ENCODE assay signal across 9 mouse cellular contexts in genomic region chr5:77267441-77267840, GRCm38 (mm10). TPM values are rescaled to one million over a fixed set of nuclear protein-coding genes. Genes with fewer than 3 reads are reported as not detected.
A peak's percentile ranks its signal among the peaks of the same experiment; 100 is the strongest.
DNase-seq lines count a peak whose midpoint lies in the region; ATAC-seq and TF ChIP-seq lines count a peak whose summit lies in the region.
"Had no signal": no experiment of that assay in that cellular context is flagged by ENCODE, and none has a peak within 500 bp of the region (broad histone marks: within the 10 kb centered on the region; RNA-seq: fewer than 3 reads in every experiment).

No protein-coding gene starts in this region.

- no peak for TF ChIP-seq EP300 in heart, postnatal 0 days (IDR thresholded peaks at IDR 0.05; ENCODE audit: low read depth)

- ATAC-seq in heart, postnatal 0 days (ENCODE audit: insufficient read depth, low read depth): no peak
- no peak for ATAC-seq in embryonic facial prominence, embryonic 12.5 days (ENCODE audit: insufficient number of reproducible peaks, insufficient read depth, low FRiP score, low TSS enrichment)
- no peak for ATAC-seq in intestine, embryonic 14.5 days (replicated peaks; ENCODE audit: low FRiP score, low TSS enrichment, low read depth)
- ATAC-seq in midbrain, embryonic 15.5 days (replicated peaks): no peak

- H3K9ac ChIP-seq in heart, postnatal 0 days (replicated peaks; ENCODE audit: low read depth, low read length): no peak overlapping the region
- peak overlapping the region; percentile 97 for H3K9ac ChIP-seq in embryonic facial prominence, embryonic 12.5 days
- H3K9ac ChIP-seq in intestine, embryonic 14.5 days (ENCODE audit: low read length): peak overlapping the region; percentile 91
- H3K9ac ChIP-seq in midbrain, embryonic 15.5 days: no peak overlapping the region

- DNase-seq in heart, postnatal 0 days (ENCODE audit: low spot score): no peak
- no peak for DNase-seq in heart, postnatal 14 days
- no peak for DNase-seq in intestine, embryonic 14.5 days (ENCODE audit: low spot score)
- DNase-seq in layer of hippocampus, postnatal 14 days (ENCODE audit: low spot score in 2 of 2): no peak
- no peak for DNase-seq in thymus, postnatal 10 days (ENCODE audit: low spot score in 2 of 2)
- no peak for DNase-seq in c-Kit-positive CD71-positive TER-119-positive erythroid progenitor cells, embryonic 14.5 days (ENCODE audit: low spot score)

- no peak for TF ChIP-seq CTCF in heart, postnatal 0 days (IDR thresholded peaks at IDR 0.05; ENCODE audit: low read depth)

- 67% methylated on average over 4 of the region's 4 CpGs for WGBS in heart, postnatal 0 days
- 72% methylated on average over 4 of the region's 4 CpGs for WGBS in embryonic facial prominence, embryonic 12.5 days
- WGBS in intestine, embryonic 14.5 days: 68% methylated on average over 4 of the region's 4 CpGs
- WGBS in midbrain, embryonic 15.5 days: 78% methylated on average over 4 of the region's 4 CpGs

- no peaks in the 10 kb centered on the region for H3K27me3 ChIP-seq in heart, postnatal 0 days (ENCODE audit: control insufficient read depth, insufficient read depth, low read length)
- H3K27me3 ChIP-seq in embryonic facial prominence, embryonic 12.5 days: no peaks in the 10 kb centered on the region
- H3K27me3 ChIP-seq in intestine, embryonic 14.5 days (replicated peaks; ENCODE audit: control insufficient read depth, insufficient read depth, low read length): no peaks in the 10 kb centered on the region
- H3K27me3 ChIP-seq in midbrain, embryonic 15.5 days (replicated peaks): no peaks in the 10 kb centered on the region; the same call in none of the 2 replicates

- H3K9me3 ChIP-seq in heart, postnatal 0 days (replicated peaks; ENCODE audit: control insufficient read depth, low read length): no peaks in the 10 kb centered on the region
- no peaks in the 10 kb centered on the region for H3K9me3 ChIP-seq in embryonic facial prominence, embryonic 12.5 days
- H3K9me3 ChIP-seq in intestine, embryonic 14.5 days (ENCODE audit: control insufficient read depth, low read length): no peaks in the 10 kb centered on the region
- H3K9me3 ChIP-seq in midbrain, embryonic 15.5 days: no peaks in the 10 kb centered on the region

- peak overlapping the region; percentile 81 for H3K4me2 ChIP-seq in heart, postnatal 0 days (ENCODE audit: low read depth, low read length)
- H3K4me2 ChIP-seq in embryonic facial prominence, embryonic 12.5 days (replicated peaks): peak overlapping the region; percentile 59
- peak overlapping the region; percentile 52 for H3K4me2 ChIP-seq in intestine, embryonic 14.5 days (ENCODE audit: low read length)
- H3K4me2 ChIP-seq in midbrain, embryonic 15.5 days: peak overlapping the region; percentile 67

- no peak overlapping the region; the same call in 1 of the 2 replicates for H3K27ac ChIP-seq in heart, postnatal 0 days (ENCODE audit: low read depth)
- no peak overlapping the region for H3K27ac ChIP-seq in embryonic facial prominence, embryonic 12.5 days
- no peak overlapping the region for H3K27ac ChIP-seq in intestine, embryonic 14.5 days (ENCODE audit: low read depth)
- H3K27ac ChIP-seq in midbrain, embryonic 15.5 days: no peak overlapping the region

- peak overlapping the region; percentile 97 for H3K4me3 ChIP-seq in heart, postnatal 0 days (ENCODE audit: low read depth, low read length)
- peak overlapping the region; percentile 94 for H3K4me3 ChIP-seq in embryonic facial prominence, embryonic 12.5 days
- peak overlapping the region; percentile 84 for H3K4me3 ChIP-seq in intestine, embryonic 14.5 days (ENCODE audit: low read depth, low read length)
- H3K4me3 ChIP-seq in midbrain, embryonic 15.5 days: peak overlapping the region; percentile 82

- peaks cover 16% of the 10 kb centered on the region for H3K4me1 ChIP-seq in heart, postnatal 0 days (ENCODE audit: control insufficient read depth, insufficient read depth)
- peaks cover 26% of the 10 kb centered on the region for H3K4me1 ChIP-seq in embryonic facial prominence, embryonic 12.5 days
- H3K4me1 ChIP-seq in intestine, embryonic 14.5 days (replicated peaks; ENCODE audit: control insufficient read depth, insufficient read depth, low read length): peaks cover 3% of the 10 kb centered on the region; the same call in 1 of the 2 replicates
- H3K4me1 ChIP-seq in midbrain, embryonic 15.5 days: peaks cover 12% of the 10 kb centered on the region

- H3K36me3 ChIP-seq in heart, postnatal 0 days (replicated peaks; ENCODE audit: control insufficient read depth, insufficient read depth, low read length): peaks cover 20% of the 10 kb centered on the region
- H3K36me3 ChIP-seq in embryonic facial prominence, embryonic 12.5 days: peaks cover 42% of the 10 kb centered on the region
- H3K36me3 ChIP-seq in intestine, embryonic 14.5 days (ENCODE audit: control insufficient read depth, insufficient read depth, low read length): peaks cover 42% of the 10 kb centered on the region
- H3K36me3 ChIP-seq in midbrain, embryonic 15.5 days (replicated peaks): no peaks in the 10 kb centered on the region

- intact Hi-C loops in heart, postnatal 14 days (cut with DNase I): no loop called here

RNA-seq across cellular contexts. Expression of gene Rest, which starts 2.1 kb away (rescaled TPM):
- 20.3 and 23.7 TPM in 2 replicates for total RNA-seq in heart, postnatal 0 days (2014; rRNA removed; ENCODE audit: low replicate concordance)
- 14.7 and 14.9 TPM in 2 replicates for polyA plus RNA-seq in heart, postnatal 0 days (2015; fragmentation: Nextera tagmentation; extraction: Ambion mirVana)
- 10 to 100 TPM; 17.4 to 18.1 TPM for total RNA-seq in heart, postnatal 14 days (2021)
- 56.5 and 59.7 TPM in 2 replicates for polyA plus RNA-seq in embryonic facial prominence, embryonic 12.5 days (2016; fragmentation: Nextera tagmentation; extraction: Ambion mirVana)
- polyA plus RNA-seq in intestine, embryonic 14.5 days (2014; fragmentation: Nextera tagmentation; extraction: Ambion mirVana): 33.6 and 35.7 TPM in 2 replicates
- polyA plus RNA-seq in midbrain, embryonic 15.5 days (2015; fragmentation: Nextera tagmentation; extraction: Ambion mirVana): 6.4 and 6.7 TPM in 2 replicates
- total RNA-seq in layer of hippocampus, postnatal 14 days (2021): 1 to 10 TPM; 5.2 to 5.5 TPM

RNA-seq across cellular contexts. Expression of gene Noa1, which starts 42.4 kb away (rescaled TPM):
- total RNA-seq in heart, postnatal 0 days (2014; rRNA removed; ENCODE audit: low replicate concordance): 9.0 and 11.2 TPM in 2 replicates
- 15.6 and 16.1 TPM in 2 replicates for polyA plus RNA-seq in heart, postnatal 0 days (2015; fragmentation: Nextera tagmentation; extraction: Ambion mirVana)
- 10 to 100 TPM; 18.0 to 21.0 TPM for total RNA-seq in heart, postnatal 14 days (2021)
- polyA plus RNA-seq in embryonic facial prominence, embryonic 12.5 days (2016; fragmentation: Nextera tagmentation; extraction: Ambion mirVana): 32.7 and 33.8 TPM in 2 replicates
- polyA plus RNA-seq in intestine, embryonic 14.5 days (2014; fragmentation: Nextera tagmentation; extraction: Ambion mirVana): 30.3 and 30.4 TPM in 2 replicates
- 36.1 and 37.5 TPM in 2 replicates for polyA plus RNA-seq in midbrain, embryonic 15.5 days (2015; fragmentation: Nextera tagmentation; extraction: Ambion mirVana)
- total RNA-seq in layer of hippocampus, postnatal 14 days (2021): 10 to 100 TPM; 24.2 to 24.8 TPM

RNA-seq across cellular contexts. Expression of gene Polr2b, which starts 42.5 kb away (rescaled TPM):
- total RNA-seq in heart, postnatal 0 days (2014; rRNA removed; ENCODE audit: low replicate concordance): 21.8 and 32.0 TPM in 2 replicates
- 24.0 and 26.4 TPM in 2 replicates for polyA plus RNA-seq in heart, postnatal 0 days (2015; fragmentation: Nextera tagmentation; extraction: Ambion mirVana)
- 10 to 100 TPM; 31.5 to 31.8 TPM for total RNA-seq in heart, postnatal 14 days (2021)
- polyA plus RNA-seq in embryonic facial prominence, embryonic 12.5 days (2016; fragmentation: Nextera tagmentation; extraction: Ambion mirVana): 76.4 and 78.9 TPM in 2 replicates
- polyA plus RNA-seq in intestine, embryonic 14.5 days (2014; fragmentation: Nextera tagmentation; extraction: Ambion mirVana): 59.8 and 67.5 TPM in 2 replicates
- 63.8 and 65.2 TPM in 2 replicates for polyA plus RNA-seq in midbrain, embryonic 15.5 days (2015; fragmentation: Nextera tagmentation; extraction: Ambion mirVana)
- 10 to 100 TPM; 48.1 to 48.7 TPM for total RNA-seq in layer of hippocampus, postnatal 14 days (2021)

RNA-seq across cellular contexts. Expression of gene Spink2, which starts 56.2 kb away (rescaled TPM):
- 22.6 TPM in 1 of 2 replicates, not detected in the other for total RNA-seq in heart, postnatal 0 days (2014; rRNA removed; ENCODE audit: low replicate concordance)
- polyA plus RNA-seq in heart, postnatal 0 days (2015; fragmentation: Nextera tagmentation; extraction: Ambion mirVana): 1.5 and 2.1 TPM in 2 replicates
- total RNA-seq in heart, postnatal 14 days (2021): under 1 TPM in 1 of 2 experiments, not detected in 1; 0.37 TPM
- polyA plus RNA-seq in embryonic facial prominence, embryonic 12.5 days (2016; fragmentation: Nextera tagmentation; extraction: Ambion mirVana): 1.2 and 2.3 TPM in 2 replicates
- polyA plus RNA-seq in intestine, embryonic 14.5 days (2014; fragmentation: Nextera tagmentation; extraction: Ambion mirVana): 1.3 and 1.6 TPM in 2 replicates
- polyA plus RNA-seq in midbrain, embryonic 15.5 days (2015; fragmentation: Nextera tagmentation; extraction: Ambion mirVana): 0.41 TPM in 1 of 2 replicates, not detected in the other
- not detected for total RNA-seq in layer of hippocampus, postnatal 14 days (2021)
- polyA plus RNA-seq: erythroblast, embryonic 14.5 days had no signal

Comparison
In these comparisons a context has a peak if more than half of its experiments do, and no peak if none do; other contexts are left out.
1. H3K9ac ChIP-seq: peak in embryonic facial prominence, embryonic 12.5 days (single experiment) and intestine, embryonic 14.5 days (single experiment); none in heart, postnatal 0 days (single experiment) and midbrain, embryonic 15.5 days (single experiment).
2. Peak in every context shown above with its lines, with median percentiles within 50 percentile points of each other: H3K4me2 ChIP-seq and H3K4me3 ChIP-seq.